9 mouse cellular contexts compared by ENCODE assay signal in the genomic region with DNA sequence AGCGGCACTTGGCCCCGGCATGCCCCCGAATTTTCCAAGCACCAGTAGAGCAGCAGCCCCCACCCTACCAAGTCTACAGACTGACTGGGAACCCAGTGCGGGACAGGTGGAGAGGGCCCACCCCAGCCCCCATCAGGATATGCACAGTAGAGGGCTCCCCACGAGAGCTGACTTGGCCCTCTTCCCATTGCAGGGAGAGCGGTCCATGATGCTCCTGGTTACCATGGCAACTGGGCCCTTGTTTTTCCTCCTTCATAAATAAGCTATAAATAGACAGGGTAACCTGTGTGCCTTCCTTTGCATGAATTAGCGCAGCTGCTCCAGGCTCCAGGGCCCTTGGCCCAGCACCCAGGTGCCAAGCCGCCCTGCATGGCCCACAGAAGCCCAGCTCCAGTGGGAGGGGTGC. TPM values are rescaled to one million over a fixed set of nuclear protein-coding genes. Genes with fewer than 3 reads are reported as not detected.
DNase-seq lines count a peak whose midpoint lies in the region; ATAC-seq lines count a peak whose summit lies in the region.
"Had no signal": no experiment of that assay in that cellular context is flagged by ENCODE, and none has a peak within 500 bp of the region (broad histone marks: within the 10 kb centered on the region; RNA-seq: fewer than 3 reads in every experiment).

No protein-coding gene starts in this region.

- no peak overlapping the region for H3K4me2 ChIP-seq in forebrain, embryonic 15.5 days (replicated peaks)

- H3K4me1 ChIP-seq in forebrain, embryonic 15.5 days, result peaks cover 24% of the 10 kb centered on the region

- no peak overlapping the region for H3K9ac ChIP-seq in forebrain, embryonic 15.5 days (replicated peaks)

- ATAC-seq in forebrain, embryonic 15.5 days (replicated peaks), result peak; percentile 48
- ATAC-seq in granulocyte monocyte progenitor cell, adult 5-6 weeks (replicated peaks; ENCODE audit: poor library complexity, severe bottlenecking), result no peak
- ATAC-seq: lung, postnatal 0 days had no signal

- H3K4me3 ChIP-seq in forebrain, embryonic 15.5 days, result no peak overlapping the region

- DNase-seq in NIH3T3 (ENCODE audit: low read depth), result peak; percentile 32
- DNase-seq in brain, adult 2 months (ENCODE audit: low read depth, low spot score), result peak; percentile 85
- DNase-seq in left cerebral cortex, postnatal 14 days (ENCODE audit: low spot score in 2 of 2), result peak; percentile 62 to 71
- no peak for DNase-seq in spleen, postnatal 4 days (ENCODE audit: low spot score in 2 of 2)
- DNase-seq in kidney, postnatal 36 days, result no peak
- no peak for DNase-seq in heart, adult 8-10 months (ENCODE audit: low spot score)

- intact Hi-C loops in left cerebral cortex, postnatal 14 days (cut with DNase I), result no loop called here

- 0 out of 2 replicates have a peak, but pooled peaks cover 3% of the 10 kb centered on the region for H3K36me3 ChIP-seq in forebrain, embryonic 15.5 days

- peak overlapping the region; percentile 69; the same call in 1 of the 2 replicates for H3K27ac ChIP-seq in forebrain, embryonic 15.5 days (replicated peaks)

- H3K9me3 ChIP-seq in forebrain, embryonic 15.5 days, result no peaks in the 10 kb centered on the region

- no peaks in the 10 kb centered on the region for H3K27me3 ChIP-seq in forebrain, embryonic 15.5 days

- 48% methylated on average over 8 of the region's 8 CpGs for WGBS in forebrain, embryonic 15.5 days

RNA-seq across cellular contexts. Expression of a gene that starts 3.3 kb away (rescaled TPM):
- polyA plus RNA-seq in forebrain, embryonic 15.5 days (2015; fragmentation: Nextera tagmentation; extraction: Ambion mirVana), result 302 and 304 TPM in 2 replicates
- 100 to 1,000 TPM; 229 to 236 TPM for total RNA-seq in left cerebral cortex, postnatal 14 days (2021)
- 171 and 174 TPM in 2 replicates for total RNA-seq in granulocyte monocyte progenitor cell, adult 5-6 weeks (2014; fragmentation: Nextera tagmentation)
- 303 and 314 TPM in 2 replicates for total RNA-seq in granulocyte monocyte progenitor cell, adult 5-6 weeks (2017)
- total RNA-seq in heart, adult 8-10 months (2022), result 100 to 1,000 TPM; 221 to 264 (median 236) TPM

Comparison
In these comparisons a context has a peak if more than half of its experiments do, and no peak if none do; other contexts are left out.
1. DNase-seq: peak in NIH3T3 (single experiment), brain, adult 2 months (single experiment) and left cerebral cortex, postnatal 14 days (2 of 2); none in spleen, postnatal 4 days (0 of 2), kidney, postnatal 36 days (0 of 2) and heart, adult 8-10 months (single experiment).